Mouse (Mus musculus) MEL (cell line): Measurements from ENCODE around the gene Olfr62. TPM values are rescaled to one million over a fixed set of nuclear protein-coding genes. Genes with fewer than 3 reads are reported as not detected.
A peak's percentile ranks its signal among the peaks of the same experiment; 100 is the strongest.

Source experiments
- DNase-seq: peaks from one replicate; pipeline ENCODE4 v3.0.0; 2011; ENCODE audit warnings: low read depth, low spot score
- H3K27ac ChIP-seq: 2 replicates; pipeline ENCODE4 v1.5.1; 2012; ENCODE audit warnings: low read depth, mild to moderate bottlenecking, control low read depth, low read length, moderate library complexity; ENCODE audit not compliant: control insufficient read depth
- H3K27me3 ChIP-seq, 2 experiments: fragments of 150-350 bp in 1 of 2; sonication (generic) in 1 of 2; 2 replicates each; pipeline ENCODE4 v1.6.1; 2012; ENCODE audit warnings: low read length in 2 of 2, mild to moderate bottlenecking in 2 of 2, improper control_type of control experiment in 1 of 2, moderate library complexity in 1 of 2; ENCODE audit not compliant: insufficient read depth in 2 of 2, control insufficient read depth in 1 of 2
- H3K36me3 ChIP-seq, 2 experiments: 2 replicates each; pipeline ENCODE4 v1.6.1; 2012 to 2014; ENCODE audit warnings: low read length in 2 of 2, improper control_type of control experiment in 1 of 2, inconsistent platforms in 1 of 2, mild to moderate bottlenecking in 1 of 2; ENCODE audit not compliant: insufficient read depth in 2 of 2, control insufficient read depth in 1 of 2
- H3K4me1 ChIP-seq, 2 experiments: fragments of 150-350 bp in 1 of 2; sonication (generic) in 1 of 2; 2 replicates each; pipeline ENCODE4 v1.6.1; 2012; ENCODE audit warnings: low read length in 2 of 2, improper control_type of control experiment in 1 of 2, mild to moderate bottlenecking in 1 of 2; ENCODE audit not compliant: insufficient read depth in 2 of 2, control insufficient read depth in 1 of 2
- H3K4me3 ChIP-seq, 2 experiments: fragments of 150-350 bp in 1 of 2; sonication (generic) in 1 of 2; 2 replicates each; pipeline ENCODE4 v1.5.1; 2012; ENCODE audit warnings: low read depth in 2 of 2, low read length in 2 of 2, mild to moderate bottlenecking in 2 of 2, moderate library complexity in 2 of 2, control low read depth in 1 of 2, improper control_type of control experiment in 1 of 2; ENCODE audit not compliant: control insufficient read depth in 1 of 2, insufficient read depth in 1 of 2
- H3K79me2 ChIP-seq: 2 replicates; pipeline ENCODE4 v1.6.1; 2012; ENCODE audit warnings: mild to moderate bottlenecking, low read length, moderate library complexity; ENCODE audit not compliant: control insufficient read depth, poor library complexity, insufficient read depth
- H3K9ac ChIP-seq: 2 replicates; pipeline ENCODE4 v1.6.1; 2012; ENCODE audit warnings: low read depth, mild to moderate bottlenecking, control low read depth, low read length, moderate library complexity; ENCODE audit not compliant: control insufficient read depth, poor library complexity, severe bottlenecking
- H3K9me3 ChIP-seq: fragments of 150-350 bp; sonication (generic); replicated peaks from 2 replicates; pipeline ENCODE4 v1.6.1; 2012; ENCODE audit warnings: mild to moderate bottlenecking, low read length, improper control_type of control experiment, moderate library complexity; ENCODE audit not compliant: insufficient read depth
- CHD1 ChIP-seq: IDR thresholded peaks from 2 replicates; pipeline ENCODE4 v1.6.1; 2012; ENCODE audit warnings: low read depth, mild to moderate bottlenecking, inconsistent platforms, low read length, improper control_type of control experiment
- E2F4 ChIP-seq: IDR thresholded peaks from 2 replicates; pipeline ENCODE4 v1.6.1; 2011; ENCODE audit warnings: low read depth, low read length, improper control_type of control experiment, borderline replicate concordance
- ELF1 ChIP-seq: IDR thresholded peaks from 2 replicates; pipeline ENCODE4 v1.6.1; 2014; ENCODE audit warnings: low read depth, mild to moderate bottlenecking, inconsistent platforms, low read length, improper control_type of control experiment, moderate library complexity
- EP300 ChIP-seq, 2 experiments: IDR thresholded peaks; 2 replicates each; pipeline ENCODE4 v1.6.1; 2011; ENCODE audit warnings: improper control_type of control experiment in 2 of 2, low read length in 2 of 2, low read depth in 1 of 2, mild to moderate bottlenecking in 1 of 2
- ETS1 ChIP-seq: IDR thresholded peaks from 2 replicates; pipeline ENCODE4 v1.6.1; 2012; ENCODE audit warnings: low read depth, mild to moderate bottlenecking, inconsistent platforms, low read length, improper control_type of control experiment, moderate library complexity
- GATA1 ChIP-seq: IDR thresholded peaks from 2 replicates; pipeline ENCODE4 v1.6.1; 2011; ENCODE audit warnings: low read depth, low read length, improper control_type of control experiment
- MAFK ChIP-seq: IDR thresholded peaks from 2 replicates; pipeline ENCODE4 v1.6.1; 2011; ENCODE audit warnings: low read depth, mild to moderate bottlenecking, low read length, improper control_type of control experiment, borderline replicate concordance
- MAX ChIP-seq: IDR thresholded peaks from 2 replicates; pipeline ENCODE4 v1.6.1; 2011; ENCODE audit warnings: low read length, improper control_type of control experiment
- MEF2A ChIP-seq: IDR thresholded peaks from 2 replicates; pipeline ENCODE4 v1.6.1; 2014; ENCODE audit warnings: low read depth, mild to moderate bottlenecking, inconsistent platforms, low read length, improper control_type of control experiment; ENCODE audit not compliant: poor library complexity, insufficient replicate concordance, severe bottlenecking; ENCODE audit errors: extremely low read depth
- MXI1 ChIP-seq: IDR thresholded peaks from 2 replicates; pipeline ENCODE4 v1.6.1; 2011; ENCODE audit warnings: mild to moderate bottlenecking, low read depth, low read length, improper control_type of control experiment
- MYB ChIP-seq: IDR thresholded peaks from 2 replicates; pipeline ENCODE4 v1.6.1; 2011; ENCODE audit warnings: mild to moderate bottlenecking, low read depth, low read length, improper control_type of control experiment
- MYC ChIP-seq: IDR thresholded peaks from 2 replicates; pipeline ENCODE4 v1.6.1; 2011; ENCODE audit warnings: low read depth, mild to moderate bottlenecking, low read length, improper control_type of control experiment, moderate library complexity
- NELFE ChIP-seq: IDR thresholded peaks from 2 replicates; pipeline ENCODE4 v1.6.1; 2011; ENCODE audit warnings: low read depth, low read length, improper control_type of control experiment
- POLR2A ChIP-seq, 2 experiments: IDR thresholded peaks; 2 replicates each; pipeline ENCODE4 v1.6.1; 2011 to 2012; ENCODE audit warnings: low read length in 2 of 2, mild to moderate bottlenecking in 2 of 2, control low read depth in 1 of 2, improper control_type of control experiment in 1 of 2, low read depth in 1 of 2, moderate library complexity in 1 of 2; ENCODE audit not compliant: control insufficient read depth in 1 of 2, insufficient read depth in 1 of 2, poor library complexity in 1 of 2
- POLR2AphosphoS5 ChIP-seq: IDR thresholded peaks from 2 replicates; pipeline ENCODE4 v1.6.1; 2012; ENCODE audit warnings: low read depth, borderline replicate concordance, mild to moderate bottlenecking, inconsistent platforms, low read length, moderate library complexity, mixed read lengths
- RAD21 ChIP-seq: IDR thresholded peaks from 2 replicates; pipeline ENCODE4 v1.6.1; 2011; ENCODE audit warnings: mild to moderate bottlenecking, low read depth, low read length, improper control_type of control experiment
- RCOR1 ChIP-seq: IDR thresholded peaks from 2 replicates; pipeline ENCODE4 v1.6.1; 2012; ENCODE audit warnings: low read depth, mild to moderate bottlenecking, inconsistent platforms, low read length, improper control_type of control experiment
- SIN3A ChIP-seq: IDR thresholded peaks from 2 replicates; pipeline ENCODE4 v1.6.1; 2012; ENCODE audit warnings: low read length, improper control_type of control experiment, inconsistent platforms
- SMC3 ChIP-seq: IDR thresholded peaks from 2 replicates; pipeline ENCODE4 v1.6.1; 2011; ENCODE audit warnings: low read depth, low read length, improper control_type of control experiment
- TAL1 ChIP-seq: IDR thresholded peaks from 2 replicates; pipeline ENCODE4 v1.6.1; 2012; ENCODE audit warnings: mild to moderate bottlenecking, inconsistent platforms, low read length, moderate library complexity, mixed read lengths
- TBP ChIP-seq: IDR thresholded peaks from 2 replicates; pipeline ENCODE4 v1.8.0; 2011; ENCODE audit warnings: low read depth, low read length, improper control_type of control experiment
- TCF12 ChIP-seq: IDR thresholded peaks from 2 replicates; pipeline ENCODE4 v1.6.1; 2014; ENCODE audit warnings: low read depth, mild to moderate bottlenecking, inconsistent platforms, low read length, improper control_type of control experiment, moderate library complexity
- UBTF ChIP-seq: IDR thresholded peaks from 2 replicates; pipeline ENCODE4 v1.6.1; 2012; ENCODE audit warnings: low read depth, mild to moderate bottlenecking, inconsistent platforms, low read length, improper control_type of control experiment, moderate library complexity, borderline replicate concordance; ENCODE audit not compliant: insufficient read depth
- USF1 ChIP-seq: IDR thresholded peaks from 2 replicates; pipeline ENCODE4 v1.6.1; 2014; ENCODE audit warnings: low read depth, mild to moderate bottlenecking, inconsistent platforms, low read length, improper control_type of control experiment, moderate library complexity
- ZMIZ1 ChIP-seq: IDR thresholded peaks from 2 replicates; pipeline ENCODE4 v1.6.1; 2012; ENCODE audit warnings: low read depth, mild to moderate bottlenecking, inconsistent platforms, low read length, improper control_type of control experiment, moderate library complexity
- polyA plus RNA-seq, 2 experiments: library from polyadenylated mRNA; stranded (reverse) in 1 of 2; unstranded in 1 of 2; fragments of >175 nt in 1 of 2; fragments of >200 nt in 1 of 2; gene quantifications; 2 replicates each; pipeline versions ENCODE4 v1.2.1 to v1.2.4; 2012; ENCODE audit warnings: low replicate concordance in 2 of 2, low read depth in 1 of 2; ENCODE audit not compliant: insufficient read length in 2 of 2, insufficient read depth in 1 of 2, missing spikeins in 1 of 2
- total RNA-seq: library from RNA; depleted of rRNA; stranded (reverse); fragments of 300-350 nt; gene quantifications from 2 replicates; pipeline ENCODE4 v1.2.3, GENCODE M21; 2012

The Olfr62 gene
- total and polyA plus RNA-seq, 3 experiments, result not detected

- TF ChIP-seq ELF1 (peak; percentile 98), MAFK (no peak), UBTF (no peak), RCOR1 (no peak), SIN3A (peak; percentile 100), EP300 (IDR thresholded peaks at IDR 0.05; ENCODE audit: low read depth in 1 of 2, low read length in 2 of 2) (peak in 1 of 2 experiments; percentile 8; a peak in 1 of 4 replicates), NELFE (peak; percentile 91), MAX (peak; percentile 96), CHD1 (no peak), POLR2A (IDR thresholded peaks at IDR 0.05; ENCODE audit: control insufficient read depth in 1 of 2, insufficient read depth in 1 of 2, low read depth in 1 of 2, low read length in 2 of 2, poor library complexity in 1 of 2) (peak; percentile 59 to 87; a peak in 2 of 4 replicates)
Observed at GRCm38 (mm10) chr4:118620279-118620966, 38.3 kb upstream of the Olfr62 start, which contains the start of the genes Cfap57 and Ebna1bp2 (continued).

DNA sequence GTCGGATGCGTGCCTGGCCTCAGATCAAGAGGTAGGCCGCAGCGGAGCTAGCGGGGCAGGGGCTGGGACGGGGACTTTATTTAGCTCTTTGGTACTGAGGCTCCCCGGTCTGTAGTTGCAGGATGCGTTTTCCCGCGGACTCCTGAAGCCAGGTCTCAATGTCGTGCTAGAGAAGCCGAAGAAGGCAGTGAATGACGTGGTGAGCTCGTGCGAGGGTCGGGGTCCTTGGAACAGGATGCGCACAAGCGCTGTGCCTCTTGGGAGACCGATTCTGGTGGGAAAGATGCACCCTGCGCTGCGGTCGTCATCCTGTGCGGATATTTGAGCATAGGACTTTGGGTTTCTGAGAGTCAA is 37.8 kb upstream of the Olfr62 start:
- Histone ChIP-seq H3K27me3 (no peaks in the 10 kb centered on the region; a peak in 1 of 4 replicates), H3K36me3 (peaks cover 7 to 8% of the 10 kb centered on the region in 2 experiments), H3K4me1 (peaks cover 0 to 5% of the 10 kb centered on the region in 2 experiments; a peak in 2 of 4 replicates), H3K79me2 (peaks cover 19% of the 10 kb centered on the region), H3K9ac (peak overlapping the region; percentile 90), H3K4me3 (peak overlapping the region; percentile 89 to 91), H3K9me3 (no peaks in the 10 kb centered on the region), H3K27ac (peak overlapping the region; percentile 58)
- DNase-seq, result no peak
- TF ChIP-seq NELFE (no peak), ETS1 (no peak; the same call in 1 of the 2 replicates), E2F4 (no peak), RCOR1 (no peak), MAX (no peak), TBP (no peak), SMC3 (no peak), ZMIZ1 (no peak), UBTF (no peak), MXI1 (no peak), USF1 (no peak)

- peak overlapping the region; percentile 90 for H3K9ac ChIP-seq
- peaks cover 0 to 5% of the 10 kb centered on the region in 2 experiments; a peak in 2 of 4 replicates for H3K4me1 ChIP-seq
- H3K27me3 ChIP-seq, result no peaks in the 10 kb centered on the region; a peak in 1 of 4 replicates
- H3K36me3 ChIP-seq, result peaks cover 7 to 8% of the 10 kb centered on the region in 2 experiments
- H3K27ac ChIP-seq, result peak overlapping the region; percentile 58
- H3K9me3 ChIP-seq, result no peaks in the 10 kb centered on the region
- peak; percentile 76 for DNase-seq
- peak overlapping the region; percentile 89 to 91 for H3K4me3 ChIP-seq
- H3K79me2 ChIP-seq, result peaks cover 19% of the 10 kb centered on the region
- peak; percentile 73 for TF ChIP-seq TAL1
- no peak for TF ChIP-seq RAD21
- TF ChIP-seq RCOR1, result peak; percentile 99
- peak; percentile 59 for TF ChIP-seq MYB
- no peak for TF ChIP-seq MEF2A
- TF ChIP-seq E2F4, result no peak
- peak; percentile 77; the same call in 1 of the 2 replicates for TF ChIP-seq SIN3A
- TF ChIP-seq EP300 (IDR thresholded peaks at IDR 0.05; ENCODE audit: low read depth in 1 of 2, low read length in 2 of 2), result peak; percentile 66 to 90
- TF ChIP-seq ETS1, result peak; percentile 57; the same call in 1 of the 2 replicates
- TF ChIP-seq POLR2AphosphoS5, result no peak
- TF ChIP-seq MYC, result peak; percentile 59; the same call in 1 of the 2 replicates
- peak; percentile 90 for TF ChIP-seq GATA1
- TF ChIP-seq MAFK, result peak; percentile 17; the same call in 1 of the 2 replicates
- peak; percentile 90 for TF ChIP-seq TCF12
- TF ChIP-seq MAX, result 0 out of 2 replicates have a peak, but pooled peaks have one; percentile 23
- TF ChIP-seq ELF1, result no peak
- TF ChIP-seq, all 39 proteins: peak for 11
Observed at GRCm38 (mm10) chr4:118621781-118622180, 37.0 kb upstream of the Olfr62 start.
